Mouse (Mus musculus) thymus, postnatal 0 days (tissue): ENCODE results near the gene Il22. TPM values are rescaled to one million over a fixed set of nuclear protein-coding genes. Genes with fewer than 3 reads are reported as not detected.
"Not testable (repeated sequence)": the region's sequence is repeated elsewhere in the genome, so short reads cannot be mapped to it uniquely, and the experiment has no call there.

Experiments
- DNase-seq: peaks from one replicate; pipeline ENCODE4 v3.0.0-alpha.2; 2015; ENCODE audit warnings: low spot score
- polyA plus RNA-seq: library from polyadenylated mRNA; unstranded; fragments of >200 nt; fragmentation: Nextera tagmentation; extraction: Ambion mirVana; gene quantifications from 2 replicates; pipeline ENCODE4 v1.2.1, GENCODE M21; 2015

Gene Il22
- polyA plus RNA-seq, result 0.47 and 0.66 TPM in 2 replicates

DNA sequence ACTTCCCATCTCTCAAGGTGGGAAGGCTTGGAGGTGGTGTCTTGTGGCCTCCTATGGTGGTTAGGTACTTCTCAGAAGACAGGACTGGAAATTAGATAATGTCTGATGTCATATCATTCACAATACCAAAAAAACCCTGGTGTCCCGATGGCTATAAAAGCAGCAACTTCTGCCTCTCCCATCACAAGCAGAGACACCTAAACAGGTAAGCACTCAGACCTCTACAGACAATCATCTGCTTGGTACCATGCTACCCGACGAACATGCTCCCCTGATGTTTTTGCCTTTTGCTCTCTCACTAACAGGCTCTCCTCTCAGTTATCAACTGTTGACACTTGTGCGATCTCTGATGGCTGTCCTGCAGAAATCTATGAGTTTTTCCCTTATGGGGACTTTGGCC is at the start of gene Il22:
TSS of gene Il22 (plus strand) at position 301 of the 400 bp plus-strand sequence.
- DNase-seq, result no peak

DNA sequence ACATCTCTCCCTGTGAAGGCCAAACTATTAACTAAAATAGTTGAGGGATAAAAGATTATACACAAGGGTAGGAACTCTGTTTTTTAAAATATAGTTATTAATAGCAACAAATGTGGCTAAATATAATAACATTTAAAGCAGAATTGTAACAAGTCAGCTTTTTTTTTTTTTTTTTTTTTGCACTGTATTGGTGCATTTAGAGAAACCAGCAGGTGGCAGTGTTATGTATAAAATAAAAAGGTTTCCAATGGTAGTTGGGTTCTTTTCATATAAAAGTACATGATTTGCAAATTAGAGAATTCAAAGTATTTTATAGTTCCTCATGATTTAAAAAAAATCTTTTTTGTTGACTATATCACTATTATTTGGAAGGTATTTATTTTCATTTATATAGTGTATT is 48.8 kb upstream of the Il22 start:
- peak; percentile 44 for DNase-seq

DNA sequence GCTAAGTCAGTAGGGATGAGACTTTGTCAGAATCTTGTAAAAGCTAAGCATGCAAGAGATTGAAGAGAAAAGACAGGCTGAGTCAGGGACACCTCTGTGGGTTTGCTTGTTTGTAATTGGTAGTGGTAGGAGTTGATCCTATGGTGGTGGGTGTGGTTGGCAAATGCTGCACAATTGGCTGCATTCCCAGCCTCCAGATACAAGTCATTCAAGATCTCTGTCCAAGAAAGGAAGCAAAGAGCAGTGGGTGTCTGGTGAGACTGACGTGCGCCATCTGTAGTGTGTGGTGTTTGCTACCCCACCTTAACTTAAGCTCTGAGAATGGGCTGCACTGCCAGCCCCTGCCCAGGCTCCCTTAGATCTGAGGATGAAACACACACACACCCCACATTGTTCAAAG is 43.6 kb upstream of the Il22 start:
- DNase-seq, result no peak

DNA sequence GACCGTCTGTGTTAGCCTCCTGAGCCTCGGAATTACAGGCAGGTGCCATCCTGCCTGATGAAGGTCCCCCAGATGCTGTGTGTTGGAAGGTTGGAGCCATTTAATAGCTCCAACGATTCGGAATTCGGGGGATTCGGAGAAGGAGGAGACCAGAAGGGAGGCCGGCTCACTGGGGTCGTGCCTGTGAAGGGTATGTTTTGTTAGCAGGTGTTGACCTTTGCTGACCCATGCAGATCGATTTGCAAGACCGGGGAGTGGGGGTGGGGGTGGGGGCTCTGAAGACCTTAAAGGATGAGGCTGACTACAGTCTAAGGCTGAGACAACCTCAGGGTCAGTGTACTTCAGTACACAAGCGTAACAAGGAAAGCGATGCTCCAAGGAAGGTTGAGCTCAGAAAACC is 35.5 kb upstream of the Il22 start:
- DNase-seq, result no peak

DNA sequence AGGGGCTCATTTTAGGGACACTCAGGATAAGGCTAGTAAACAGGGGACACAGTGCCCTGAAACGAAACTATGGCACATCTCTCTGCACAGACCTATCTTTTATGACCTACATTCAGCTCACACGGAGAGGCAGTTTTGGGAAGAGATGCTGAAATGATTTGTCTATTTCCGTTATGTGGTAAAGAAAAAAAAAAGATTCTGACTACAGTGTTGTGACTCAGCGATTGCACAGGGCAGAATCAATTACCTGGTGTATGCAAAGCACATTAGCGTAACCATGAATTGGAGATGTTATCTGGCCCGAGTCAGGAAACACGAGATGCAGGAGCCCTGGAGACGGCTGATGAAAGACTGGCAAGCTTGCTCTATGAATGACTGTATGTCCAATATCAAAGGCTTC is 32.3 kb upstream of the Il22 start:
- DNase-seq, result peak; percentile 41

DNA sequence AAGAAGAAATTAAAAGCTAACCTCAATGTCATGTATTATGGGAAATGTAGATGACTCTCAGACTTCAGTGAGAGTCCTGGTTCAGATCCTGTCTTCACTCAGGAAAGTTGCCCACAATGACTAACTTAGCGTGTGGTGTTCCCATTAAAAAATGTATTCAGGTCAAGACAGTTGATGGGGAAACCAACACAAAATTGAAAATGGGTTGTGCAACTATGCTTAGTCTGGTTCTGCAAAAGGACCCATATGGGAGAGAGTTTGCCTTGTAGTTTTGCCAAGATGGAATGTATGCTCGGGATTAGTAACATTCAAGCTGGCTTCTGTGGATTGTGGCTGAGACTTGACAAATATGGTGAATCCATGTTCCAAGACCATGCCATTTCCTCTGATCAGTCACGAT is 31.9 kb upstream of the Il22 start:
- DNase-seq, result no peak

DNA sequence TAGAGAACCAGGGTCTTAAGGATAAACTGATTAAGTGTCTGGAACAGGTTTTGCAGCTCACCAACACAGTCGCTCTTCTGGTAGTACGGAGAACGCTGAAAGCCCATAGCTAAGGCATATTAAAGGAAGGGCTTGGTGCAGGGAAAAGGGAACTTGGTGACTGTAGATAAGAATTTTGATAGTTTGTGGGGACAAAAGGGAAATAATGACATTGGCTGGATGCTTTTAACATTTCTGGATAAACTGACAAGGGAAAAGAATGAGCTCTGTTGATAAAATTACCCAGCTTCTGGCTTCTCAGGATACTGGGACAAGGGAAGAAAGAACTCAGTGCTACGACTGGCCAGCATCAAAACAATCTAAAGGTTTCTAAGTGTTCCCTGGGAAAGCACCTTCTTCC is 29.2 kb upstream of the Il22 start:
- DNase-seq, result not testable (repeated sequence)

DNA sequence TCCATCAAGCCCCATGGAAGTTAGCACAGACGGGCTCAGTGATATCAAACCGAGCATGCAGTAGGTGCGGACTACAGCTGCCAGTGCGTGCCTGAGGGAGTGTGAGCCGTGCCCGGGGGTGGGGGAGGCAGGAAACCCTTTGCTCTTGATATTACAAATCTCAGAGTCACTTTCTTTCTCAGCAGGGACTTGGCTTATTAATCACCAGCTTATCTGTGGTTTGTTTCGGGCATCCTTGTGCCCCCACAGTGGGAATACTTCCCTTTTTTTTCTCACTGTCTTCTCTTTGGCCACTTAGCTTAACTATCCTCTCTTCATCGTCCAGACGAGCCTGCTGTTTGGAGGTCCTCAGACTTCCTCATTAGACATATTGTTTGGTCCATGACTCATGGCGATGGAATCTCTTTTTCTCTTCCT is 26.0 kb upstream of the Il22 start:
- DNase-seq, result no peak

DNA sequence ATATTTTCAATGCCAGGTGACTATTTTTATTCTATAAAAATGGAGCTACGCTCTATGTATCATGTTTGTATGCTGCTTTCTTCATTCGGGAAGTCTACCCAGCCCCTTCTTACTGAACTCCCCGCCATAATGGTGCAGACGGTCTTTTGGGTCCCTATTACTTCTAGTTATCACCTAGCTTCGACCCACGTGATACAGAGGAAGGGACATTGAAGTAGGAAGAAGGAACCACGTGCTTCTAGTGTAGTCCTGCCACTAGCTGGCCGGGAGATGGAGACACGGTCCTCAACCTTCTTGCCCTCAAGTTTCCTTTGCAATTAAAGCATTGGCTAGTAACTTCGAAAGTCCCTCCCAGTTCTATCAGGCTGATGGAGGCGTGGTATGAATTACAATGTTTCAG is 25.5 kb upstream of the Il22 start:
- no peak for DNase-seq

DNA sequence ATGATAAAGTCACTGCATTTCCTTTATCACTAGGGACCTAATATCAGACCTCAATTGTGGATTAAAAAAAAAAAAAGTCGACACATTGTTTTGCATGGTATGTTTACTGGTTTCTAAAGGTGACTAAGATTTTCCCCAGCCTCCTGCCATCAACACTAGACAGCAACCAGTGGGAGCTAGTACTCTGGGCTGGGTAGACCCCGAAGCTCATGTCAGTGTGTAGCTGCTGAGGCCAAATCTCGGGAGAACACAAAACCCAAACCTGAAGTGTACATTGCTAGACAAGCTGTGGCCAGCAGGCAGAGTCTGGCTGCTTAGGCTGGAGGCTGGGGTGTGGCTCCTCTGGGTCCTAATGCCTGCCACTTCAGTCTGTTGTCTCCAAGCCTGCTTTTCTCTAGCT is 9.6 kb upstream of the Il22 start:
- not testable (repeated sequence) for DNase-seq

DNA sequence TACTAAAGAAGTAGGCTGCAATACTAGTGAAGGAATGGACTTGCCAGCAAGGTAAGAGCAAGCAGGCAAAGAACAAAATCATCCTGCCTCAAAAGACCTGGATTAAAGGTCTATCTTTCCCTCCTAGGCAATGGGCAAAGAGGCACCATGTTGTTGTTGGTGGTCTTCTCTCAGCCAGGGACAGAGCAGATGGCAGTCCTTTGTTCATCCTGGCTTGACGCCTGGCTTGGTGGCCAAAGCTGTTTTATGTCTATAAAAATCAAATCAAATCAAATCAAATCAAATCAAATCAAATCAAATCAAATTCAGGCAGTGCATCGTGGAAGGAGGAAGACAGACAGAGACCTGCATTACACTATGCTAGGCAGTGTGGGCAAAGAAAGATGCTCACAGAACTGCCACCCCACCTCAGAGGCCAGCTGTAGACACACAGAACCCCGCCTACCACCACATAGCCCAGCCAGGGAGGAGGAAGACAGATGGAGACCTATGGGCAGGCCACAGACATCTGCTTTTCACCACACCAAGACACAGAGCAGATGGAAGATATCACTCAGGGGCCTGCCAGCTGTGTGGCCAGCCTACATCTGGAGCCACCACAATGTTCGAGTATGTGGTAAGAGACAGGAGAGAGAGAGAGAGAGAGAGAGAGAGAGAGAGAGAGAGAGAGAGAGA is 11.1 kb downstream of the Il22 start:
- DNase-seq, result not testable (repeated sequence)

DNA sequence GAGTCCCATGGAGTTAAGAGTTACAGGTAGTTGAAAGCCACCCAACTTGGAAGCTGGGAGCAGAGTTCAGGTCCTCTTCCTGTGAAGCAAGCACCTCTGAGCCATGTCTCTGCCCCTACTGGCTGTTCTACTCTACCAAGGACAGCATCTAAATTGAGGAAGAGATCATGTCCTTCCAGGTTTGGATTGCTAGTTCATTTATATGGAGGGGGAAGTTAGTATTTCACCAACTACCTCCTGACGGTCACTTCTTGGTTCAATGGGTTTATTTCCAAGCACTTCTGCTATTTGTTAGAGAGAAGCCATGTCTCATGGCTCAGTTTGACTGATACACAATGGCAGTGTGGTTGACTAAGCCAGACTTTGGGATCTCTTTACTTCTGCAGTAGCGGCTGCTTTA is 22.9 kb downstream of the Il22 start:
- not testable (repeated sequence) for DNase-seq

DNA sequence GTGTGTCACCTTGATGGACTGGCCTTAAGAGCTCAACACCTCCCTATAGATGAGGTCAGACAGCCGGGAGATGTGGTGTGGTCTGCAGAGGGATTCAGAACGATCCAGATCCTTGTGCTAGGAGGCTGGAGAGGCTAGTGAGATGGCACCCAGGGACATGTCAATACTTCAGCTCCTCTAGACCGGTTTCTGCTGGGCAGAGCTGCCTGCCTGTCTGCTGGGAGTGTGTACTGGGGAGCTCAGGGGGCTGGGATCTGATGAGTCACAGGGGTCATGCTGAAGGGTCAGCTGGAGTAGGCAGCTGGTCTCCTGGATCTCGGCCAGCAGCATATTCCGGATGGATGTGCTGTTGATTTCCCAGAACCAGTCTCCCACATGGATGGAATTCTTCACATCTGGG is 27.9 kb downstream of the Il22 start:
- DNase-seq, result not testable (repeated sequence)

DNA sequence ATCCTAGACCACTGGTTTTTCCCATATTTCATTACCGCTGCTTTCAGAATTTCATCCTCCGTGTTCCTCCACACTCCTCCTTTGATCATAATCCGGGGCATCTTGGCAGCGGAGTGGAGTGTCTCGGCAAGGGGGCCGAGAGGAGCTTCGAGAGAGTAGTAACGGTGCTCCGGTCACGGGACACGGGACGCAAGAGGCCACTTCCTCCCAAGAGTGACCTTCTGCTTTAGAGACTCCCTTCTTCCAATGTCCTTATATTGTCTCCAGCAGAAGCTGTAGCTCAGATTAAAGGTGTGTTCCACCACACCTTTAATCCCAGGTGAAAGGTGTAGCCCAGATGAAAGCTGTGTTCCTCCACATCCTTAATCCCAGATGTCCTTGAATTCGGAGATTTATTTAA is 35.9 kb downstream of the Il22 start, which contains the start of gene Gm32717:
TSS of gene Gm32717 (minus strand) at position 101 of the 400 bp plus-strand sequence.
- DNase-seq, result not testable (repeated sequence)

DNA sequence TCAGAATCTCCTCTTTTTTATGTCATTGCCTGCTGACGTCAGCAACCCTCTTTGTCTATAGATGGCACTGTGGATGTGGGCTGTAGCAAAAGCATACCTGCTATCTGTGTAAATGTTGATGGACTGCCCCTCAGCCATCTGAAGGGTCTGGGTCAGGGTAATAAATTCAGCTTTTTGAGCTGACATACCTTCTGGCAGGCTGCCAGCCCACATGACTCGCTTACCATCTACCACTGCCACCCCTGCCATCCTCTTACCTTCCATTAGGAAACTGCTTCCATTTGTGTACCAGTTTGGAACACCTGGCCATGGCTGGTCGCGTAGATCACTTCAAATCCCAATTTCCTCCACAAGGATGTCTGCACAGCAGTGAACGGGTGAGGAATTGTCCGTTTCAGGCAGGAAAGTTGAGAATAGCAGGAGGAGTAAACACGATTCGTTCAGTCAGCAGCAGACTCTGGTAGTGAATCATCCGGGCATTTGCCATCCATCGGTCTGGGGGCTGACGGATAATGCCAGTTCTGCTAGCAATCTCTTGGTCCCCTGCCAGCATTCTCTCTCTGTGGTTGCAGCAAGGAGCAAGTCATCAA is 44.4 kb downstream of the Il22 start:
- not testable (repeated sequence) for DNase-seq

DNA sequence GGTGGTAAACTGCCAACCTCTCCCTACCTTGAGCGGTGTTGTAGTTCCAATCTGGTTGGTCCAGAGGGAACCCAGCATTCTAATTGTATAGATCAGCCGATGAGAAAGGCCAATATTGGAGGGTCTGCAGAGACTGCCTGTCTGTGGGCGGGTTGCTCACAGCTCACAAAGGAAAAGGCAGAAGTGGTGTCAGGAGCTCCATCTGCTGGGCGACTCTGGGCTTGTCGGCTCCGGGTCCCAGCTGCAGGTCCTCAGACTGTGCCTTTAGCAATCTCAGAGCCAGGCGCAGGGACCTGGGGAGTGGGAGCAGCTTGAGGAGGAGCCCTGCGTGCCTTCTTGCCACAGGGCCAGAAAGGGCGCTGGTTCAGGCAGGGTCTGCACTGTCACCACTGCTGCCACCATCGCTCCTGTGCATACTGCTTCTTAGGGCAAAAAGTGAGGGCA is 46.1 kb downstream of the Il22 start:
- peak; percentile 45 for DNase-seq

DNA sequence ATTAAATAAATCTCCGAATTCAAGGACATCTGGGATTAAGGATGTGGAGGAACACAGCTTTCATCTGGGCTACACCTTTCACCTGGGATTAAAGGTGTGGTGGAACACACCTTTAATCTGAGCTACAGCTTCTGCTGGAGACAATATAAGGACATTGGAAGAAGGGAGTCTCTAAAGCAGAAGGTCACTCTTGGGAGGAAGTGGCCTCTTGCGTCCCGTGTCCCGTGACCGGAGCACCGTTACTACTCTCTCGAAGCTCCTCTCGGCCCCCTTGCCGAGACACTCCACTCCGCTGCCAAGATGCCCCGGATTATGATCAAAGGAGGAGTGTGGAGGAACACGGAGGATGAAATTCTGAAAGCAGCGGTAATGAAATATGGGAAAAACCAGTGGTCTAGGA is 53.6 kb downstream of the Il22 start, which contains the start of gene Gm32802:
TSS of gene Gm32802 (plus strand) at position 301 of the 400 bp plus-strand sequence.
- not testable (repeated sequence) for DNase-seq

Other genes starting within 250 kb of the Il22 start
- gene Mdm1, start 63.1 kb upstream of the Il22 start, polyA plus RNA-seq, result 32.8 and 34.7 TPM in 2 replicates
- 0.10 TPM in 1 of 2 replicates, not detected in the other for gene Gm32717, start 35.8 kb downstream of the Il22 start, polyA plus RNA-seq
- 0.10 TPM in 1 of 2 replicates, not detected in the other for gene Gm32802, start 53.7 kb downstream of the Il22 start, polyA plus RNA-seq
- not detected in 2 replicates for gene Iltifb, start 90.1 kb downstream of the Il22 start, polyA plus RNA-seq
- gene Gm9040, start 122.0 kb downstream of the Il22 start, polyA plus RNA-seq, result not detected in 2 replicates
- gene Gm9044, start 127.5 kb downstream of the Il22 start, polyA plus RNA-seq, result not detected in 2 replicates
- gene Gm9045, start 132.9 kb downstream of the Il22 start, polyA plus RNA-seq, result 0.07 and 0.13 TPM in 2 replicates
- not detected in 2 replicates for gene Gm9046, start 138.3 kb downstream of the Il22 start, polyA plus RNA-seq
- not detected in 2 replicates for gene Gm9048, start 143.7 kb downstream of the Il22 start, polyA plus RNA-seq
- gene Gm9049, start 149.2 kb downstream of the Il22 start, polyA plus RNA-seq, result 0.07 and 0.13 TPM in 2 replicates
- 0.55 and 0.86 TPM in 2 replicates for gene Ifng, start 236.1 kb downstream of the Il22 start, polyA plus RNA-seq